Mouse (Mus musculus) v-Abl transformed pro-B cells (cell line): Measurements from ENCODE around the gene Rpusd1.
"Not testable (repeated sequence)": the region's sequence is repeated elsewhere in the genome, so short reads cannot be mapped to it uniquely, and the experiment has no call there.

Experiments used
- in situ Hi-C, 2 experiments: fragments of 400-800 bp; cut with MboI; formaldehyde crosslinking; loops; one replicate each; pipeline ENCODE4 v1.15.1; 2025; ENCODE audit not compliant: unreplicated experiment in 2 of 2

Rpusd1 gene

DNA sequence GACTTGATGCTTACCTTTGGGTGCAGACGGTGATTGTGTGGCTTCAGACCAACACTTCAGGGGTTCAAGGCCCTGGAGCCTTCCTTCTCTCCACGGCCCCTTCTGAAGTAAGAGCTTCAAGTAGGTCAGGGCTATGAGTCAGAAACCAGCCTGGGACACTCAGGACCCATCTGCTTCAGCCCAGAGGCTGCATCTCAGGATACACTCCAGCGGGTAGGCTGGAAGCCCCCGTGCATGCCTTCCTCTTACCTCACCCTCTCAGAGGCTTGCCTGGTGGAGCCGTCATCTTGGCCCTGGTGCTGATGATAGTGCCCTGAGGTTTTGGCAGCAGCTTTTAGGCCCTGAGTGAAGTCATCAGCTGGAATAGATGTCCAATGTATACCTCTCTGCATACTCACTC, 7.8 kb downstream of the Rpusd1 start:
- in situ Hi-C loops = no loop called here

DNA sequence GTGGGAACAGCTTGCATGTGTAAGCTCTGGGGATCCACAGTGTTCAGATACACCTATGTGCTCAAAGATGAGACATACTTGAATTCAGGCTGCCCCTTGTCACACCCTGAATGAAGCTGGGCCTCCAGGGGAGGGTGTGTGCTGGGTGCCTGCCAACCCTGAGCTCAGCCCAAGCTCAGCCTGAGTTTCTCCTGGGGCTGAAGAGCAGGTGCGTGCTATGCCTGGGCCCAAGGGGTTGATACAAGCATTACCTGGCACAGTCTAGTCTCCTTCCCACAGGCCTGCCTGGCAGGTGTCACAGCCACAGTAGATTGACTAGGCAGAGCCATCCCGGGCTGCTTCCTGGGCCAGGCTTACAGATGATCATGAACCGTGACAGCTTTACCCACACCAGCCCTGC, 8.3 kb downstream of the Rpusd1 start, which contains the start of gene Mslnl:
Gene Mslnl (plus strand): TSS at position 298 of the 400 bp plus-strand sequence.
- in situ Hi-C loops = no loop called here

DNA sequence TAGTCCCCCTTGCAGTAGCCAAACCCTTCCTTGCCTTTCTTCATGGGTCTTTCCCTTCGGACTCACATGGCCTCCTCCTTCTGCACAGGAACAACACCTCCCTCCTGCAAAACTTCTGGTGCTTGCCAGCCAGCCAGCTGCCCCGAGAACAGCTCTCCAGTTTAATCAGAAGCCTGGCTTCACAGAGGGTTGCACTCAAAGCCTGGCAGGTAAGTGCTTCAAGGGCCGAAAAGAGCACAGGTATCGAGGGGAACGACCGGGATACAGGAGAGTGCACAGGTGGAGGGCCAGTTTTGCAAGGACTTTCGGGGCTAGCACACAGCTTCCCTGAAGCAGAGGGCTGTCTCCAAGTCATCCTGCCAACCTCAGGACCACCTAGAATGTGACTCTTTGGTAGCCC, 11.4 kb downstream of the Rpusd1 start:
- in situ Hi-C loops = no loop called here

DNA sequence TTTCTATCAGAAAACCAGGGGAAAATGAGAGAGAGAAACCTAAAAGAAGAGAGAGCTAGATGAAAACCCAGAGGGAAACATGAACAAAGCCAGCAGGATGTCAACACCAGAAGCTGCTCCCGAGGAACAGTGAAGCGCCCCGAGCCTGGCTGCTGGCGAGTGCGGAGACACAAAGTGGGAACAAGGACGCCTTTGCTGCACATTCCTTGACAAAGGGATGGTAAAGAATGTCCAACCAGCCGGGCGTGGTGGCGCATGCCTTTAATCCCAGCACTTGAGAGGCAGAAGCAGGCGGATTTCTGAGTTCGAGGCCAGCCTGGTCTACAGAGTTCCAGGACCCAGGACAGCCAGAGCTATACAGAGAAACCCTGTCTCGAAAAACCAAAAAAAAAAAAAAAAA, 14.0 kb downstream of the Rpusd1 start:
- in situ Hi-C loops = not testable (repeated sequence)

DNA sequence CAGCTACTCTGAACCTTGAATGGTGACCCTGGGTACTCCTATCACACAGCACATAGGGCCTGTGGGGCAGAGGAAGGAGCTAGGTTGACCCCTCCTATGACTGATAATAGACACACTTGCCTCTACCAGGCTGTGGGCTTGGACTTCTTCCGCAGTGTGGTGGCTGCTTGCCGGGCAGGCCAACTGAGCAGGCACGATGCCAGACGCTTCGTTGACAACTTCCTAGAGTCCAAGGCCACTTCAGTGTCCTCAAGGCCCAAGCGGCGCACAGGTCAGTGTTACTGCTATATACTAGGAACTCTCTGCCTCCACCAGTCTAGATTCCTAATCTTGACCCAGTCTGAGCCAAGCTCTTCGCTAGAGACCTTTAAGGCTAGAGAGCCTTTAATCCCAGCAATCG, 16.4 kb downstream of the Rpusd1 start:
- in situ Hi-C loops = no loop called here

DNA sequence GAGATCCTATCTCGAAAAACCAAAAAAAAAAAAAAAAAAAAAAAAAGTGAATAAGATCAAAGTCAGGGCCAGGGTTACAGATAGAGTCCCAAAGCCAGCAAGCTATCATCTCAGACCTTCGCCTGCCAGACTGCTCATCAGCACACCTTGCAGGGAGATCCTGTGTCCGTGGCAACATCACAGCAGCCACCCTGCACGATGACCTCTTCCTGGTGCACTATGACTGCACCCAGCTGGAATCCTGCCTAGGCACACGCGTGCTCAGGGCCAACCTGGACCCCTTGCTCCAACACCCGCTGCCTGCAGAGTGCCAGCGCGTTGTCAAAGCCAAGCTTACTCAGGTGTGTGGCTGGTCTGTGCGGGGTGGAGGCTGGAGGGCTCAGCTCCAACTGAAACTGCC, 16.8 kb downstream of the Rpusd1 start:
- in situ Hi-C loops = no loop called here

DNA sequence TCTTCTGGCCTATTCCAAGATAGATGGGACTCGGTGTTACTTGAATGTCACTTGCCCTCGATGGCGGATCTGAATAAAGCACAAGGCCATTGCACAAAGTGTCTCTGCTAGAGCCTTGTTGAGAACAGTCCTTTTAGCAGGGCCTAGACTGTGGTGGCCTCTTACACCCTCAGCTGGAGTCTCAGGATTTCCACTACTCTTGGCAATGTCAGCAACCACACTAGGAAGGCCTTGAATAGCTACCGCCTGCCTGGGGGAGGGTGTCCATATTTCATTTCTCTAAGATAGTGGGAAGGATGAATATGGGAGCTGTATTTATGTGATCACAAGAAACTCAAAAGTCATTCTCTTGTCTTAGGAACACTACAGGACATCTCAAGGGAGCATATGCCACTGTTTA, 20.8 kb downstream of the Rpusd1 start:
- in situ Hi-C loops = no loop called here

DNA sequence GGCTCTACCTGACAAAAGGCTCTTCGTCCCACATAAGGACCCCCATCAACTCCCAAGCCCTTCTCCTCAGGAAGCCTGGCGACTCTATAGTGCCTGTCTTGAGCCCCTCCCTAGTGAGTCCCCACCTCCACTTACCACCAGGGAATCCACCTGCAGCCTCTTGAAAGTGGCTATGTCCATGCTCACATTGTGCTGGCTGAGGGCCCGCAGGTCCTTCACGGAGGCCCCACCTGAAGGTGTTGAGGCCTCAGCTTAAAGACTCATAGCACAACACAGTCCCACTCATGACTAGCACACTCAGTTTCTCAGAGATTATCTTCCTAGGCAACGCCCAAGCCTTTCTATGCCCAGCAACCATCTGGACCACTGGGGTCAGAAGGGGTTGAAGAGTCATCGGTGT, 21.8 kb downstream of the Rpusd1 start:
- in situ Hi-C loops = no loop called here

DNA sequence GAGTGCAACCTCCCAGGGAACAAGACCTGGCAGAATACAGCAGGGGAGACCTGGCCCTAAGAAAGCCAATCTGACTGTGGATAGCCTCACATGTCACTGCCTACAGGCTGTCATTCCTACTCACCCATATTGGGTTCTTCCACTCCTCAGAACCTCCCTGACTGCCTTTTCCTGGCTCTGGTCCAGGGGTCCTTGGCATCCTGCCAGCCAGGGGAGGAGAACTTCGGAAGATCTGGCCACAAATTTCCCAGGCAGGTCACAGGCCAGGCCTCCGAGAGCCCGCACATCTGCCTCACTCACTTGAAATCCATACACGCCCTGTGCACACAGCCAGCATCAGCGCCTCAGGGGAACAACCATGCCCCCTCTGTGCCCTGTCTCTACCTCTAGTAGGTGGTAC, 24.0 kb downstream of the Rpusd1 start:
- in situ Hi-C loops = loop anchor here in 1 of 2 experiments (25.0 kb wide), 1 partner anchor 661 kb away; the partner anchor contains the start of gene Neurl1b

DNA sequence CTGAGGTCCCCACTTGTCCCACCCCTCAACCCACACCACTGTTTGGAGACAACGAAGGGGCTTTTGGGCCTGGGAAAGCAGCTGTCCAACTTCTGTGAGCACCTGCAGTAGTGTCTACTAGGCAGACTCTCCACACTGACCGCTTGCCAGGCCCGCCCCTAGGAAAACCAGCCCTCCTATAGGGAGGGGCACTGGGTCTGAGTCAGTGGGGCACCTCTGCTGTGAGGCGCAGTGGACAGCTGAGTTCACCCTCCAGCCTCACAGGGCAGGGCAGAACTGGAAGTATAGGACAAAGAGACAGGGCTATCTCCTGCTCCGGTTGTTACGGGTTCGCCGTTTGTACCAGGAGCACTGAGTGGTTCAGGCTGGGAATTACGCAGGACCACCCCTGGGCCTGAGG, 26.8 kb downstream of the Rpusd1 start, which contains the start of gene Msln:
Gene Msln (minus strand): TSS at position 138 of the 400 bp plus-strand sequence.
- in situ Hi-C loops = loop anchor here in 1 of 2 experiments (25.0 kb wide), 1 partner anchor 658 kb away; the partner anchor contains the start of gene Neurl1b

DNA sequence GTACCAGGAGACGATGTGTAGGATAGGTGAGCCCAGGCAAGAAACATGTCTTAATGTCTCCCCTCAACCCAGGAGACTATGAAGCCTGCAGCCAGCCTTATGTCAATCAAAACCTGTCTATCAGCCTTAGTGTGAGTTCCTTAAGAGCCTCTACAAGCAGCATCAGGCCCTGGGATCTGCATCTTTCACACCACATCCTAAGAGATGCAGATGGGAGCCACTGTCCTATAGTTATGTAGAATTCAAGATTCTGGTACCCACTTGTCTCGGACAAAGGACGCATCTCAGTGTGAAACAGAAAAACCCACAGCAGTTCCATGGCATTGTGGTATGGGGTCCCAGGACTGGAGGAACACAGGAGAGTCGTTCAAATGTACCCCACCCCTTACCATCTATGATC, 27.6 kb downstream of the Rpusd1 start:
- in situ Hi-C loops = loop anchor here in 1 of 2 experiments (25.0 kb wide), 1 partner anchor 657 kb away; the partner anchor contains the start of gene Neurl1b

DNA sequence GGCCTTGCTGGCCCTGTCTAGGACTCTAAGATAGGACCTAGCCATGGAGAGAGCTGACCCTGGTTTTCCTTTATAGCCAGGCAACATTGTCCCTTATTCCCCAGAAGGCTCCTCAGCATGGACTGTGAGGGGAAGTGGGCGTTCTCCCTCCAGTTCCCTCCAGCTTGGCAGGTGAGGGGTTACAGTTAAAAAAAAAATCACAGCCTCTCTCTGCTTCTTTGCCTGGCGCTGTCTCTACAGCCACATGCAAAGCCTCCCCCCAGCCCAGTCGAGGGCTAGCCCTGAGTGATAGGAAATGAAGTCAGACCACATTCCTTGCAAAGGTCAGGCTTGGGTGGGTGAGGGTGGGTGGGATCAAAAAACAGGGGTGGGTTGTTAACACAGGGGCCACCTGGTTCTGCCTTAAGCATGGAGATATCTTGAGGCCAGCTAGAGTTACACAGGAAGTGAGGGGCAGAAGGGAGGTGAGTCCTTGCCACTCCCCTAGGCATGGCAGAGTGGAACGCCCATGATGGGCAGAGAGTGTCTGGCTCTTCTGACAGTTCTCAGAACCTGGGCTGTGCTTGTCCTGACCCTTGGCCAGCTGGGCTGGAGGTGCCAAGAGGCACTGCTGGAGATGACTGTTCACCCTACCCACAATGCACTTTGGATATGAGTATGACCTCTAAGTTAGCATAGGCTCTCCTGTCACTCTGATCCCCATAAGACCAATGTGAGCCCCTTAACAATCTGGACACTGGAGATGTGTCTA, 28.3 kb downstream of the Rpusd1 start:
- in situ Hi-C loops = loop anchor here in 1 of 2 experiments (25.0 kb wide), 1 partner anchor 656 kb away; the partner anchor contains the start of gene Neurl1b

DNA sequence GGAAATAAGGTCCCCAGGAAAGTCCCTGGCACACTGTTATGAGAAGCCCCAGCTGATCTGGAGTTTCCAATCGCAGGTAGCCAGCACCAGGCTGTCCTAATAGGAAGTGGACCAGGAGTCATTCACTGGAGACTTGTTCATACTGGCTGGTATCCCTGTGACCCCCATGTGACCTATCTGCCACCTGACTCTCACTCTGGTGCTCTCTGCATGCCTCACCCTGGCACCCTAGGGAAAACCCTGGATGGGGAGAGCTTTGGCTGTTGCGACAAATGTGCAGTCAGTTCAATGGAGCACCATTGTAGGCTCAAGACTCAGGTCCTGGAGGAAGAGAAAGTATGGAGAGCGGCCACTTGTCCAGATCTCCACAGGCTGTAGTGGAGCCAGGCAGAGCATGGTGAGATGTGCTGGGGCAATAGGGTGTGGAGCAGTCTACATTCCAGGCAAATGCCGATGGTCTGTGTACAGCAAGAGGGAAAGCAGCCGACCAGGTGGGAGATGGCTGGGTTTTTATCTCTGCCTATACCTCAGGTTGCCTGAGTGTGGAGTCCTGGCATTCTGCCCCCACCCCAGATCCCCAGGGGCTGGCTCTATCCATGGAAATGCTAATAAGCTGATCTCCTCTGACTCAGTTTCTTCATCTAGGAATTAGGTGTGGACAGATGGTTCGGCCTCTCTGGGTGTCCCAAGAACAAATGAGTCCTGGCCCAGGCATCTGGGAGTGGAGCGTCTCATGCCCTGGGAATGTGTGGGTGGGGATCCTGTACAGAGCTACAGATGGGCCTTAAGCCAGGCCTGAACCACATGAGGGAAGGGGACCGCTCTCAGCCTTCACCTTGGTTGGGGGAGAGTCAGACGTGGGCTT, 29.1 kb downstream of the Rpusd1 start:
- in situ Hi-C loops = loop anchor here in 1 of 2 experiments (25.0 kb wide), 1 partner anchor 656 kb away; the partner anchor contains the start of gene Neurl1b

DNA sequence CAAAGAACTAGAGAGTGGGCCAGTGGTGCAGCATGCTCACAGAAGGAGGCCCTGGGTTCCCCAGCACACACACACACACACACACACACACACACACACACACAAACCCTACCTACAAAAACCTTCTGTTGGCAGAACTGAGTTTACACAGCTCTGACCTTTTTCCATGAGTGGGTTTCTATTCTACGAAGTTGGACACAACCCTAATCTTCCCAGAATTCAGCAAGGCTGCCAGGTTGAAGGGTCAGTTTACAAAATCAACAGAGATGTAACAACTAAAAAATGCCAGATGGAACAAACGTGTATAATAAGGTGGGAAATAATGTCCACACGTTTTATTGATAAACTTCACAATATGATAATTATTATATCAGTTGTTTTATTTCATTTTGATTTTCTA, 30.2 kb downstream of the Rpusd1 start:
- in situ Hi-C loops = loop anchor here in 1 of 2 experiments (25.0 kb wide), 1 partner anchor 655 kb away; the partner anchor contains the start of gene Neurl1b

DNA sequence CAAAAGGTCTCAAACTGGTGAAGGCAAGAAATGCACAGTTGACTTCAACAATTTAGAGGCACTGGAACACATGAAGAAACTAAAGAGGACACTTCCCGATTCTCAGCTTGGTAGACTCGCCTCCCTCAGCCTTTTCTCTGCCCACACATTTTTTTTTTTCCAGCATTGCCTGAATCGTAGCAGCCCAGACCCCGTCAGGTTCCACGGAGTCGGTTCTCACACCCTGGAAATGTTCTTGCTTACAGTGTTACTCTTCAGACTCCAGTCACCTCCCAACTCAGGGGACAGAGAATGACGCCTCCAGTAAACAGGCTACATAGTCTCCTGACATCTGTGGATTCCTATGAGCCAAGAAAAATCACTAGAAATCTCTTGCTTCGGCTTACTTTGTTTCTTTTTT, 32.7 kb downstream of the Rpusd1 start:
- in situ Hi-C loops = loop anchor here in 1 of 2 experiments (25.0 kb wide), 1 partner anchor 652 kb away; the partner anchor contains the start of gene Neurl1b

DNA sequence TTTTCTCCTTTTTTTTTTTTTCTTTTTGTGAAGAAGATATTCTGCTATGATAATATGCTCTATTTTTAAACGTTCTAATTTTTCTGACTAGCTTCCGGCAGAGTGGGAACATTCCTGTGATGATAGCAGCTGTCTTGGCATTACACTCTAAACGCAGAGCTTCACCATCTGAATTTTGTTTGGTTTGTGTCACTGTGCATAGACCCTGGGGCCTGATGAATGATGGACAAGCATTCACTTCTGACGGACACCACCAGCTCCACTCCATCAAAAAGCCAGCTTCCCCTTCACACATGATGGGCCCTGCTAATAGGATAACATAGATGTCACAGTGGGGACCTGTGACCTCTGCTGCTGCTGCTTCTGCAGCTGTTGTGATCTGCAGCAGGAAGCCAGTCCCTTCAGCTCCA, 34.1 kb downstream of the Rpusd1 start:
- in situ Hi-C loops = loop anchor here in 1 of 2 experiments (25.0 kb wide), 1 partner anchor 651 kb away; the partner anchor contains the start of gene Neurl1b

DNA sequence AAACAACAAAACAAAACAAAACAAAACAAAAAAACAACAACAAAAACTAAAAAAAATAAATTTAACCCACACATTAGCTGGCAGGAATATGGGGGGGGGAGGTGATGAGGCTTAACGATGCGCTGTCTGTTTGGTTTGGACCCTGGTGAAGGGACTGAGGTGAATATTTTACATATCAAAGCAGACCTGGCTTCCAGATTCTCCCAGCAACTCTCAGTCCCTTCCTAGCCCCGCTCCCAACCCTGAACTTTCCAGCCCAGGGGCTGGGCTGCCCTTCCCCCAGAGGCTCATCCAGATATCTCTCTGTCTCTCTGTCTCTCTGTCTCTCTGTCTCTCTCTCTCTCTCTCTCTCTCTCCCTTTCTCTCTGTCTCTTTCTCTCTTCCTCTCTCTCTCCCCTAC, 35.1 kb downstream of the Rpusd1 start:
- in situ Hi-C loops = loop anchor here in 1 of 2 experiments (25.0 kb wide), 1 partner anchor 650 kb away; the partner anchor contains the start of gene Neurl1b

DNA sequence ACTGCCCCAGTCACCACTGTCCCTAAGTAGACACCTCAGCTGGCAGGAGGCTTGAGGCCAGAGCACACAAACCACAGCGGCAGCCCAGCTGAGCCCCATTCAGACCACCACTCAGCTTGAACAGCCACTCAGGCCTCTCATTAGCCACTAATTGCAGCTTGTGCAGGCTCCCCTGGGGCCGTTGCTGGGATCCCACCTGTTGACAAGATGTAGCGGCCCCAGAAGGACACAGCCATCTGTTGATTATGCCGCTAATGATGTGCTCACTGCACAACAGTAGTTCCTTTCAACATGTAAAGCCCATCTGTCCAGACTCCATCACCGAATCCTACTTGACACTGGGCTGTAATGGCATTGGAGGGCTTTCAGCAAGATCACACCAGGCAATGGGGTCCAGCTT, 38.4 kb downstream of the Rpusd1 start:
- in situ Hi-C loops = loop anchor here (5.0 to 25.0 kb wide), 3 partner anchors 36 to 646 kb away; partner anchors contain the start of gene Neurl1b (in 1 of the 2)

DNA sequence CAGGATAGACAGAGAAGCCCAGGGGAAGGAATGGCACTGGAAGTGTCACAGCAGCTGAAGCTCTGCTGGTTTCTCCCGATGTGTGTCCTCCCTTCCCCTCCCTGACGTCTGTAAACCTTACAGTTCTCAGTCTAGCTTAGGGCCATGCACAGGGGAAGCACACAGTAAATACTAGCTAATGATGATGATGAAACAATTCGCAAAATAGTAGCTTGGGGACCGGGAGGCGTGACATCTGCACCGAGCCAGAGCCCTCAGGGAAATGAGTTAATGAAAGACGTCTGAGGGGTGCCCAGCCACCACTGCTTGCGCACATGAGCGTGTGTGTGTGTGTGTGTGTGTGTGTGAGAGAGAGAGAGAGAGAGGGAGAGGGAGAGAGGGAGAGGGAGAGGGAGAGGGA, 41.9 kb downstream of the Rpusd1 start:
- in situ Hi-C loops = loop anchor here (5.0 to 25.0 kb wide), 3 partner anchors 33 to 643 kb away; partner anchors contain the start of gene Neurl1b (in 1 of the 2)

DNA sequence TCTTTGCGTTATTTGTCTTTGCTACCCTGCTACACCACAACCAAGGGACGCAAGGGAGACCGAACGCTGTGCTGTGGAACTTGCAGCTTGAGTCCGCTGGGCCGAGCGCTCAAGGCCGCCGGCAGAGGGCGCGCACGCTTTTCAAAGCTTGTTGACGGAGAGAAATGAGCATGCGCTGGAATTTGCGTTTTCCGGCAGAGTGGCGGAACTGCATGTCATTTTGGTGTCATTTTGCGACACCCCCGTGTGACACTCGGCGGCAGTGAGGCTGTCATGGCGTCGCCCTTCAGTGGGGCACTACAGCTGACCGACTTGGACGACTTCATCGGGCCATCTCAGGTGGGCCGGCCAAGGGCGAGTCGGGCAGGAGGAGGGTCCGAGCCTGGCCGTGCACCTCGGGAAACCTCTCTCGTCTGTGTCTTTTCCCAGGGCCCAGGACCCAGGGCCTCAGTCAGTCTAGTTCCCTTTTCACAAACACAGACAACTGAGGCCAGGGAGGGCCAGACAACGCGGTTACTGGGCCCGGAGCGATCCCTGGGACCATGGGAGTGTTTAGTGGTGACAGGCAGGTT, 46.2 kb downstream of the Rpusd1 start, which contains the start of gene Narfl:
Gene Narfl (plus strand): TSS at position 228 of the 572 bp plus-strand sequence.
- in situ Hi-C loops = loop anchor here in 1 of 2 experiments (25.0 kb wide), 1 partner anchor 639 kb away; the partner anchor contains the start of gene Neurl1b
